ENCODE assay signal across 9 mouse cellular contexts in genomic region chr4:133091459-133091785, GRCm38 (mm10). TPM values are rescaled to one million over a fixed set of nuclear protein-coding genes. Genes with fewer than 3 reads are reported as not detected.
DNase-seq lines count a peak whose midpoint lies in the region; ATAC-seq lines count a peak whose summit lies in the region.
"Had no signal": no experiment of that assay in that cellular context is flagged by ENCODE, and none has a peak within 500 bp of the region (broad histone marks: within the 10 kb centered on the region; RNA-seq: fewer than 3 reads in every experiment).

No protein-coding gene starts in this region.

- 56% methylated on average over 4 of the region's 4 CpGs for WGBS in heart, embryonic 10.5 days
- 89% methylated on average over 4 of the region's 4 CpGs for WGBS in midbrain, embryonic 10.5 days
- 77% methylated on average over 4 of the region's 4 CpGs for WGBS in midbrain, embryonic 11.5 days
- WGBS in intestine, embryonic 16.5 days: 79% methylated on average over 4 of the region's 4 CpGs
- whole genome bisulfite sequencing in stomach, embryonic 16.5 days: 61% methylated on average over 4 of the region's 4 CpGs

- H3K9me3 ChIP-seq in heart, embryonic 10.5 days: no peaks in the 10 kb centered on the region
- no peaks in the 10 kb centered on the region for H3K9me3 ChIP-seq in midbrain, embryonic 10.5 days (replicated peaks)
- H3K9me3 ChIP-seq in midbrain, embryonic 11.5 days (ENCODE audit: control insufficient read depth, low read length): no peaks in the 10 kb centered on the region
- H3K9me3 ChIP-seq in intestine, embryonic 16.5 days (ENCODE audit: control insufficient read depth, low read length): no peaks in the 10 kb centered on the region
- no peaks in the 10 kb centered on the region for H3K9me3 ChIP-seq in stomach, embryonic 16.5 days (replicated peaks; ENCODE audit: control insufficient read depth, low read length)

- no peak for DNase-seq in heart, embryonic 10.5 days (ENCODE audit: low spot score)
- no peak for DNase-seq in heart, postnatal 25 days (ENCODE audit: low spot score)
- DNase-seq in midbrain, embryonic 10.5 days (ENCODE audit: low spot score): no peak
- no peak for DNase-seq in midbrain, embryonic 11.5 days (ENCODE audit: low spot score, missing footprints)
- DNase-seq in urinary bladder, postnatal 14 days (ENCODE audit: low spot score): no peak
- no peak for DNase-seq in urinary bladder, postnatal 25 days (ENCODE audit: low spot score)

- no peaks in the 10 kb centered on the region for H3K27me3 ChIP-seq in heart, embryonic 10.5 days (ENCODE audit: insufficient read depth, poor library complexity, severe bottlenecking)
- H3K27me3 ChIP-seq in midbrain, embryonic 10.5 days (ENCODE audit: low read depth, poor library complexity, severe bottlenecking): peaks cover 80% of the 10 kb centered on the region
- H3K27me3 ChIP-seq in midbrain, embryonic 11.5 days (ENCODE audit: control insufficient read depth, insufficient read depth, low read length): peaks cover 6% of the 10 kb centered on the region; the same call in 1 of the 2 replicates
- H3K27me3 ChIP-seq in intestine, embryonic 16.5 days (replicated peaks; ENCODE audit: control insufficient read depth, insufficient read depth, low read length): no peaks in the 10 kb centered on the region
- H3K27me3 ChIP-seq in stomach, embryonic 16.5 days (ENCODE audit: control insufficient read depth, insufficient read depth, low read length): no peaks in the 10 kb centered on the region

- H3K9ac ChIP-seq in midbrain, embryonic 11.5 days (ENCODE audit: low read length): no peak overlapping the region
- peak overlapping the region; percentile 59 for H3K9ac ChIP-seq in intestine, embryonic 16.5 days (ENCODE audit: low read depth, low read length)
- peak overlapping the region; percentile 60; the same call in 1 of the 2 replicates for H3K9ac ChIP-seq in stomach, embryonic 16.5 days (ENCODE audit: low read length)

- H3K36me3 ChIP-seq in heart, embryonic 10.5 days: no peaks in the 10 kb centered on the region
- H3K36me3 ChIP-seq in midbrain, embryonic 10.5 days: no peaks in the 10 kb centered on the region
- H3K36me3 ChIP-seq in midbrain, embryonic 11.5 days (ENCODE audit: control insufficient read depth, insufficient read depth, low read length): no peaks in the 10 kb centered on the region
- no peaks in the 10 kb centered on the region for H3K36me3 ChIP-seq in intestine, embryonic 16.5 days (ENCODE audit: control insufficient read depth, insufficient read depth, low read length)
- H3K36me3 ChIP-seq in stomach, embryonic 16.5 days (ENCODE audit: control insufficient read depth, insufficient read depth, low read length): no peaks in the 10 kb centered on the region

- H3K27ac ChIP-seq in heart, embryonic 10.5 days: peak overlapping the region; percentile 94
- 0 out of 2 replicates have a peak overlapping the region, but pooled peaks have one; percentile 77 for H3K27ac ChIP-seq in midbrain, embryonic 10.5 days (replicated peaks)
- no peak overlapping the region for H3K27ac ChIP-seq in midbrain, embryonic 11.5 days (ENCODE audit: low read depth, low read length)
- H3K27ac ChIP-seq in intestine, embryonic 16.5 days (ENCODE audit: low read length): peak overlapping the region; percentile 91
- peak overlapping the region; percentile 94 for H3K27ac ChIP-seq in stomach, embryonic 16.5 days (ENCODE audit: low read length)

- no peak overlapping the region for H3K4me2 ChIP-seq in midbrain, embryonic 11.5 days
- no peak overlapping the region for H3K4me2 ChIP-seq in intestine, embryonic 16.5 days (ENCODE audit: low read depth, low read length)
- no peak overlapping the region for H3K4me2 ChIP-seq in stomach, embryonic 16.5 days (ENCODE audit: low read depth, low read length)

- intact Hi-C loops in heart, postnatal 25 days (cut with DNase I): no loop called here

- no peak for ATAC-seq in midbrain, embryonic 11.5 days (ENCODE audit: low FRiP score)
- ATAC-seq in intestine, embryonic 16.5 days: no peak
- ATAC-seq in stomach, embryonic 16.5 days (ENCODE audit: insufficient read depth, low FRiP score): no peak

- H3K4me3 ChIP-seq in heart, embryonic 10.5 days: no peak overlapping the region
- no peak overlapping the region for H3K4me3 ChIP-seq in midbrain, embryonic 10.5 days
- H3K4me3 ChIP-seq in midbrain, embryonic 11.5 days (ENCODE audit: low read depth, low read length): no peak overlapping the region
- H3K4me3 ChIP-seq in intestine, embryonic 16.5 days (ENCODE audit: low read length): no peak overlapping the region
- no peak overlapping the region for H3K4me3 ChIP-seq in stomach, embryonic 16.5 days (replicated peaks; ENCODE audit: low read length)
- H3K4me3 ChIP-seq: erythroblast, embryonic 14.5 days had no signal

- H3K4me1 ChIP-seq in heart, embryonic 10.5 days: peaks cover 86% of the 10 kb centered on the region
- peaks cover 72% of the 10 kb centered on the region for H3K4me1 ChIP-seq in midbrain, embryonic 10.5 days
- peaks cover 42% of the 10 kb centered on the region for H3K4me1 ChIP-seq in midbrain, embryonic 11.5 days (ENCODE audit: control insufficient read depth, insufficient read depth, low read length)
- H3K4me1 ChIP-seq in intestine, embryonic 16.5 days (ENCODE audit: control insufficient read depth, insufficient read depth, low read length): peaks cover 87% of the 10 kb centered on the region
- peaks cover 84% of the 10 kb centered on the region for H3K4me1 ChIP-seq in stomach, embryonic 16.5 days (ENCODE audit: control insufficient read depth, insufficient read depth, low read length)

RNA-seq across cellular contexts. Expression of gene Wasf2, which starts 38.9 kb away (rescaled TPM):
- 51.1 and 58.5 TPM in 2 replicates for polyA plus RNA-seq in heart, embryonic 10.5 days (2016; fragmentation: Nextera tagmentation; extraction: Ambion mirVana)
- total RNA-seq in heart, postnatal 25 days (2021): 100 to 1,000 TPM in 1 of 2 experiments, 10 to 100 TPM in 1; 77.7 to 110 TPM
- polyA plus RNA-seq in midbrain, embryonic 10.5 days (2016; fragmentation: Nextera tagmentation; extraction: Ambion mirVana): 48.3 and 50.3 TPM in 2 replicates
- 38.3 and 40.1 TPM in 2 replicates for polyA plus RNA-seq in midbrain, embryonic 11.5 days (2014; fragmentation: Nextera tagmentation; extraction: Ambion mirVana)
- polyA plus RNA-seq in intestine, embryonic 16.5 days (2015; fragmentation: Nextera tagmentation; extraction: Ambion mirVana): 76.9 and 81.9 TPM in 2 replicates
- polyA plus RNA-seq in stomach, embryonic 16.5 days (2015; fragmentation: Nextera tagmentation; extraction: Ambion mirVana): 84.3 and 98.6 TPM in 2 replicates
